Mouse (Mus musculus) embryonic fibroblast, embryonic 13.5 days (primary cell): ENCODE measurements at regions not wholly inside any gene's neighbourhood (a gene's known extent, or its start where the extent isn't known, plus 50 kb on each side); places are given as distances from the start of the nearest gene placed in this dataset.

Experiments used
- CTCF ChIP-seq: IDR thresholded peaks from 2 replicates; pipeline ENCODE4 v1.5.1; 2011; ENCODE audit warnings: mild to moderate bottlenecking, control low read depth, low read length, moderate library complexity, borderline replicate concordance; ENCODE audit not compliant: insufficient read depth
- POLR2A ChIP-seq: IDR thresholded peaks from 2 replicates; pipeline ENCODE4 v1.6.1; 2011; ENCODE audit warnings: low read depth, mild to moderate bottlenecking, control low read depth, low read length, moderate library complexity

- no peak for TF ChIP-seq CTCF
- no peak for TF ChIP-seq POLR2A
Measured at GRCm38 (mm10) chr1:185951163-185951562, 165.9 kb downstream of the Lyplal1 start.
